Mouse (Mus musculus) midbrain, embryonic 13.5 days (tissue): Measurements from ENCODE around the gene Xylt1. TPM values are rescaled to one million over a fixed set of nuclear protein-coding genes. Genes with fewer than 3 reads are reported as not detected.

Source experiments
- ATAC-seq: fragments of 200-750 bp; cut with Nextera tagmentation; 2 replicates; pipeline ENCODE4 v1.8.0; 2017; ENCODE audit warnings: mild to moderate bottlenecking, moderate TSS enrichment, moderate library complexity
- H3K27ac ChIP-seq: fragments of 300-500 bp; sonication (generic); 2 replicates; pipeline ENCODE4 v1.5.1; 2015; ENCODE audit warnings: inconsistent platforms, mild to moderate bottlenecking, moderate library complexity
- H3K27me3 ChIP-seq: fragments of 300-500 bp; sonication (generic); 2 replicates; pipeline ENCODE4 v1.6.1; 2015; ENCODE audit warnings: mild to moderate bottlenecking, inconsistent platforms
- H3K36me3 ChIP-seq: fragments of 300-500 bp; sonication (generic); 2 replicates; pipeline ENCODE4 v1.6.1; 2015; ENCODE audit warnings: mild to moderate bottlenecking, inconsistent platforms
- H3K4me1 ChIP-seq: fragments of 300-500 bp; sonication (generic); replicated peaks from 2 replicates; pipeline ENCODE4 v1.6.1; 2015; ENCODE audit warnings: inconsistent platforms
- H3K4me2 ChIP-seq: fragments of 300-500 bp; sonication (generic); replicated peaks from 2 replicates; pipeline ENCODE4 v1.6.1; 2015; ENCODE audit warnings: moderate library complexity, mild to moderate bottlenecking, inconsistent platforms
- H3K4me3 ChIP-seq: fragments of 300-500 bp; sonication (generic); replicated peaks from 2 replicates; pipeline ENCODE4 v1.5.1; 2015; ENCODE audit warnings: mild to moderate bottlenecking, inconsistent platforms
- H3K9ac ChIP-seq: fragments of 300-500 bp; sonication (generic); replicated peaks from 2 replicates; pipeline ENCODE4 v1.6.1; 2015; ENCODE audit warnings: mild to moderate bottlenecking, inconsistent platforms
- H3K9me3 ChIP-seq: fragments of 300-500 bp; sonication (generic); 2 replicates; pipeline ENCODE4 v1.6.1; 2016; ENCODE audit warnings: mild to moderate bottlenecking, inconsistent platforms
- WGBS: fragments of 180-500 bp; shearing (Covaris S2); methylation state at CpG from one replicate; pipeline ENCODE4 v1.1.7; 2015; 5-methylcytosine and 5-hydroxymethylcytosine counted together
- polyA plus RNA-seq: library from polyadenylated mRNA; unstranded; fragments of >200 nt; fragmentation: Nextera tagmentation; extraction: Ambion mirVana; gene quantifications from 2 replicates; pipeline ENCODE4 v1.2.1, GENCODE M21; 2015

Xylt1 gene
- polyA plus RNA-seq, 1 experiment from 2014 or later = 1.7 TPM

- Histone ChIP-seq H3K4me2 (no peak overlapping the region), H3K27ac (no peak overlapping the region), H3K36me3 (no peaks in the 10 kb centered on the region), H3K27me3 (no peaks in the 10 kb centered on the region), H3K4me1 (peaks cover 7% of the 10 kb centered on the region; the same call in 1 of the 2 replicates), H3K9me3 (no peaks in the 10 kb centered on the region), H3K9ac (no peak overlapping the region), H3K4me3 (no peak overlapping the region)
- 88% methylated on average over 8 of the region's 8 CpGs for WGBS
- ATAC-seq = no peak
Measured at GRCm38 (mm10) chr7:117508090-117508489, 127.3 kb downstream of the Xylt1 start.

DNA sequence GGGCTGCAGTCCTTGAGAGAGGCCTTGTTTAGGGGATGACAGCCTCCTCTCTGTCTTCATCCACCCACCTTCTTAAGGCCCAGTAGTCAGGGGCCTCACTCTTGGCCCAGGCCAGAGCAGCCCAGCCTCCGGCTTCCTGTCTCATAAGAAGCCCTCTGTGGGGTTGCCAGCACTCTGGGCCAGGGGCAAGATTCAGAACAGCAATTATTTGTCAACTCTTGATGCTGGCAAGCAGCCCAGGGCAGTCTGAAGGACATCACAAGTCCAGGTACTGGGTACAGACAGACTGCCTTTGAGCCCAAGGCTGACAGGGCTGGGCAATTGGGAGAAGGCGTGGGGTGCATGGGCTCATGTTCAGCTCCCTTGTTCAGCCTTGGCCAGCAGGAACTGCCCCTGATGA, 129.3 kb downstream of the Xylt1 start:
- Histone ChIP-seq H3K27me3 (no peaks in the 10 kb centered on the region), H3K36me3 (no peaks in the 10 kb centered on the region), H3K4me3 (no peak overlapping the region), H3K4me2 (no peak overlapping the region), H3K27ac (no peak overlapping the region), H3K9me3 (no peaks in the 10 kb centered on the region), H3K4me1 (peaks cover 7% of the 10 kb centered on the region; the same call in 1 of the 2 replicates), H3K9ac (no peak overlapping the region)
- no peak for ATAC-seq
- WGBS = 85% methylated on average over 2 of the region's 2 CpGs

GRCm38 (mm10) chr7:117512301-117512700, 131.5 kb downstream of the Xylt1 start:
- 86% methylated on average over 2 of the region's 2 CpGs for WGBS
- peaks cover 7% of the 10 kb centered on the region; the same call in 1 of the 2 replicates for H3K4me1 ChIP-seq
- no peak overlapping the region for H3K27ac ChIP-seq

DNA sequence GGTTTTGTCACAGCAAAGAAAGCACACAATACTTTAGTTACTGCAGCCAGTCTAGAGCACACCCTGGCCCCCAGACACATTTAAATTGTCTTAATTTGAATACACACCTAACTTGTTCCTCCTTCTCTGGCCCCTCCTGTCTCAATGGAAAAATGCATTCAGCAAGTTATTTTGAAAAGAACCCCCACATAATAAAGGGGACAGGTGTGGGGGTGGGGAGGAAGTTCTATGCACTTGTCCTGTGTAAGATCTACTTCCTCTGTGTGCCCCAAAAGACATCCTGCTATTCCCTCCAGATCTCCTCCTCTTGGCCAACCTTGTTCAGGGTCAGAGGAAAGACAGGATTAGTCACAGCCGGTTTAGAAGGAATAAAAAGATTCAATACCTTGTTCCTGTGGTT, 135.0 kb downstream of the Xylt1 start:
- ATAC-seq = no peak
- 21% methylated on average over 1 of the region's 1 CpGs for WGBS
- H3K27ac ChIP-seq = no peak overlapping the region
- H3K4me2 ChIP-seq = no peak overlapping the region
- H3K9me3 ChIP-seq = no peaks in the 10 kb centered on the region
- H3K36me3 ChIP-seq = no peaks in the 10 kb centered on the region
- no peak overlapping the region for H3K4me3 ChIP-seq
- H3K4me1 ChIP-seq = no peaks in the 10 kb centered on the region
- H3K9ac ChIP-seq = no peak overlapping the region
- H3K27me3 ChIP-seq = no peaks in the 10 kb centered on the region

More at GRCm38 (mm10) chr7:117512301-117512700, 131.5 kb downstream of the Xylt1 start:
- Histone ChIP-seq H3K9me3 (no peaks in the 10 kb centered on the region), H3K36me3 (no peaks in the 10 kb centered on the region), H3K27me3 (no peaks in the 10 kb centered on the region), H3K4me3 (no peak overlapping the region), H3K4me2 (no peak overlapping the region), H3K9ac (no peak overlapping the region)
- ATAC-seq = no peak

GRCm38 (mm10) chr7:117516896-117517295, 136.1 kb downstream of the Xylt1 start:
- H3K9ac ChIP-seq = no peak overlapping the region
- no peaks in the 10 kb centered on the region for H3K27me3 ChIP-seq
- H3K4me1 ChIP-seq = no peaks in the 10 kb centered on the region
- 80% methylated on average over 4 of the region's 4 CpGs for WGBS
- H3K4me3 ChIP-seq = no peak overlapping the region
- no peak for ATAC-seq
- no peaks in the 10 kb centered on the region for H3K9me3 ChIP-seq
- no peaks in the 10 kb centered on the region for H3K36me3 ChIP-seq
- H3K4me2 ChIP-seq = no peak overlapping the region
- H3K27ac ChIP-seq = no peak overlapping the region

DNA sequence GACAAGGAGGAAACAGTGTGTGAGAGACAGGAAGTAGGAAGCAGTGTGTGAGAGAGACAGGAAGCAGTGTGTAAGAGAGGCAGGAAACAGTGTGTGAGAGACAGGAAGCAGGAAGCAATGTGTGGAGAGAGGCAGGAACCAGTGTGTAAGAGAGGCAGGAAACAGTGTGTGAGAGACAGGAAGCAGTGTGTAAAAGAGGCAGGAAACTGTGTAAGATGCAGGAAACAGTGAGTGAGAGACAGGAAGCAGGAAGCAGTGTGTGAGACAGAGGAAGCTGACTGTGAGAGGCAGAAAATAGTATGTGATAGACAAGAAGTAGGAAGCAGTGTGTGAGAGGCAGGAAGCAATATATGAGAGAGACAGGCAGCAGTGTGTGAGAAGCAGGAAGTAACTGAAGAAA, 140.6 kb downstream of the Xylt1 start:
- no peak overlapping the region for H3K9ac ChIP-seq
- no peaks in the 10 kb centered on the region for H3K9me3 ChIP-seq
- peaks cover 7% of the 10 kb centered on the region; the same call in 1 of the 2 replicates for H3K4me1 ChIP-seq
- H3K27ac ChIP-seq = no peak overlapping the region
- no peak overlapping the region for H3K4me3 ChIP-seq
- no peaks in the 10 kb centered on the region for H3K27me3 ChIP-seq
- H3K4me2 ChIP-seq = no peak overlapping the region
- H3K36me3 ChIP-seq = no peaks in the 10 kb centered on the region
- ATAC-seq = no peak

- no peaks in the 10 kb centered on the region for H3K36me3 ChIP-seq
- no peak overlapping the region for H3K9ac ChIP-seq
- no peaks in the 10 kb centered on the region for H3K27me3 ChIP-seq
- H3K4me2 ChIP-seq = no peak overlapping the region
- H3K4me1 ChIP-seq = peaks cover 7% of the 10 kb centered on the region; the same call in 1 of the 2 replicates
- H3K27ac ChIP-seq = no peak overlapping the region
- no peak for ATAC-seq
- H3K9me3 ChIP-seq = no peaks in the 10 kb centered on the region
- 20% methylated on average over 4 of the region's 4 CpGs for WGBS
- H3K4me3 ChIP-seq = no peak overlapping the region
Measured at GRCm38 (mm10) chr7:117522092-117522635, 141.4 kb downstream of the Xylt1 start.

DNA sequence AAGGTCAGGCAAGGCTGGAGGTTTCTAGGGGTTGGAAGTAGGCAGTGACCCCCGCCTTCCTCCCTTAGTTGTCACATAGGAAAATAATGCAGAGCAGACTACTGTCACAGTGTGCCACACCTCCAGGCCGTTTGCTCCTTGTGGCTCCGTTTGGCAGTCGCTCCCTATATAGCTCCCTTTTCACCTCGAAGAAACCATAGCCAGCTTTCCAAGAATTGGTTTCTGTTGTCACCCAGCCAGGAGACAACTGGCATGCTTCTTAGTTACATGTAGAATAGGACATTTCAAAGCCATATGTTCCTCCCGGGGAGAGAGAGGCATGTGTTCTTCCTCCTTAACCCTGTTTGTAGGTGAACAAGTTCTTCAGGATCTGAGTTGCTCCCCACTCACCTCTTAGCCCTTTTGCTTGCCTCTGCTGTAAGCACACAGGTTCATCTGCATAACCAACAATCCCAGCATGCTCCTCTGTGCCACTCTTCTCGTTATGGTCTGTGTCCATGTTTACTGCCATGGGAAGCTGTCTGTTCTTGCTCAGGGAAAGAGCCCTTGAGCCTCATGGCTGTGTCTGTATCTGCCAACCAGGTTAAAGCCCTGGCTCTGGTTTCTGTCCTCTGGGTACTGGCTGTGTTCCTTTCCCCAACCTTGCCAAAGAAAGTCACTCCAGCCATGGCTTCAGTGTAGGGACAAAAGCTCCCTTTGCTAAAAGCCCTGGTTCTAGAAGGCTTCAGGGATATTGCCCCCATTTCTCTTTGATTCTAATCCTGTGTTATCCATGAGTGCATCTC, 143.8 kb downstream of the Xylt1 start:
- Histone ChIP-seq H3K9me3 (no peaks in the 10 kb centered on the region), H3K4me2 (no peak overlapping the region), H3K9ac (no peak overlapping the region), H3K4me1 (peaks cover 7% of the 10 kb centered on the region; the same call in 1 of the 2 replicates), H3K36me3 (no peaks in the 10 kb centered on the region), H3K4me3 (no peak overlapping the region), H3K27me3 (no peaks in the 10 kb centered on the region), H3K27ac (no peak overlapping the region)
- WGBS = 84% methylated on average over 7 of the region's 7 CpGs
- ATAC-seq = no peak

- no peak overlapping the region for H3K4me2 ChIP-seq
- no peaks in the 10 kb centered on the region for H3K36me3 ChIP-seq
- H3K9ac ChIP-seq = no peak overlapping the region
- no peaks in the 10 kb centered on the region for H3K9me3 ChIP-seq
- no peak overlapping the region for H3K4me3 ChIP-seq
- WGBS = 92% methylated on average over 5 of the region's 5 CpGs
- H3K27me3 ChIP-seq = no peaks in the 10 kb centered on the region
- peaks cover 7% of the 10 kb centered on the region; the same call in 1 of the 2 replicates for H3K4me1 ChIP-seq
- no peak for ATAC-seq
- no peak overlapping the region for H3K27ac ChIP-seq
Measured at GRCm38 (mm10) chr7:117525678-117526077, 144.9 kb downstream of the Xylt1 start.

DNA sequence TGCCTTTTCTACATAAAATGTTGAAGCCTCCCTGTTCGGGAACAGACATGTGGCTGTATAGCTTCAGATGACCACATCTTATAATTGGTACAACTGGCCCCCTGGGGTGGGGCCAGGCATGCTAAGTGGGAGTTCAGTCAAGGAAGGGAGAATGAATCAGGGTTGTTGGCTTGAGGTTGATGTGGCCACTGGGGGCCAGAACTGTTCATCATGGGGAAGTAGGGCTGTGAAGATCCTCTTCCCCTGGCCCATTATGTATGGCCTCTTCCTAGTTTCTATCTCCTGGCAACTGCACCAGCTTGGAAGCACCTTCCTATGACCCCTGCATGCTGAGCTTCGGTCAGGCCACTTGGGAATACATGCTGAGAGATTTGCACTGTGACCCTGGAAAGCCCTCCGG, 145.8 kb downstream of the Xylt1 start:
- no peak for ATAC-seq
- no peak overlapping the region for H3K9ac ChIP-seq
- H3K4me2 ChIP-seq = no peak overlapping the region
- peaks cover 7% of the 10 kb centered on the region; the same call in 1 of the 2 replicates for H3K4me1 ChIP-seq
- H3K27ac ChIP-seq = no peak overlapping the region
- H3K4me3 ChIP-seq = no peak overlapping the region
- H3K9me3 ChIP-seq = no peaks in the 10 kb centered on the region
- H3K36me3 ChIP-seq = no peaks in the 10 kb centered on the region
- WGBS = 84% methylated on average over 3 of the region's 3 CpGs
- H3K27me3 ChIP-seq = no peaks in the 10 kb centered on the region

DNA sequence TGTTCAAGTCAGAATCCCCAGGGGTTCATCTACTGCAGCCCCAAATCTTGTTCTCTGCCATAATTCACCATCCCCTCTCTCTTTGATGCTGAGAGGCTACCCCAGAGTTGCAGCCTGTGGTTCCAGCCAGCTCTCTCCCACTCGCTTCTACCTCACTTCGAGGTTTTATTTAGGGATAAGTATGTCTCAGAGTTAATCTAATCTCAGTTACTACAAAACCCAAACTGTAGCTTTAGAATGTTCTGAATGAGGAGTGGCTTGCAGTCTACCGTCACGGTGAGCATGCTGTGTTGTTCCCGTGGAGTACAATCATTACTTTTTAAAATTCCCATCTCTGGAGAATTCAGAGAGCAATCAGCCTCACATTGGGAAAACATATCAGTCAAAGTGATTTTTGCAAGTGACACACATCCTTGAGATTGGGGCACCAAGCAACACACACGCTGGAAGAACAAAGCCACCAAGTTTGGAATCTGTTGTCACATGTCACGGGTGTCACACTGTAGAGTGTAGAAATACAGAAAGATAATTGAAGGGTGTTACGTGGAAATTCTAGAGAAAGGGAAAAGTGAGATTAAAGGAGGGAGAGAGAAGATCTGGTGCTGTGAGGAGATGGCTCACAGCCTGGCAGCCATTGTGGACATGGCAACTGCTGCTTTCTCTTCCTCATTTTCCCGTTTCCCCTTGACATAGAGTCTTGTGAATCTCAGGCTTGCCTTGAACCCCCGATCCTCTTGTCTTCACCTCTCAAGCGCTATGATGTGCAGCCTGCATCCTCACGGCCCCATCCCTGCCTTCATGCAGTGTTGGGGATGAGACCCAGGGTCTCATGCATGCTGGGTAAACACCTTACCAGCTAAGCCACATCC, 149.2 kb downstream of the Xylt1 start:
- H3K4me1 ChIP-seq = no peaks in the 10 kb centered on the region
- no peak overlapping the region for H3K9ac ChIP-seq
- no peak overlapping the region for H3K4me2 ChIP-seq
- no peak overlapping the region for H3K27ac ChIP-seq
- H3K27me3 ChIP-seq = no peaks in the 10 kb centered on the region
- H3K9me3 ChIP-seq = no peaks in the 10 kb centered on the region
- H3K4me3 ChIP-seq = no peak overlapping the region
- 79% methylated on average over 12 of the region's 12 CpGs for WGBS
- H3K36me3 ChIP-seq = no peaks in the 10 kb centered on the region
- ATAC-seq = no peak

GRCm38 (mm10) chr7:117532651-117533050, 151.9 kb downstream of the Xylt1 start:
- Histone ChIP-seq H3K9me3 (no peaks in the 10 kb centered on the region), H3K4me2 (no peak overlapping the region), H3K4me1 (no peaks in the 10 kb centered on the region), H3K27me3 (no peaks in the 10 kb centered on the region), H3K27ac (no peak overlapping the region), H3K4me3 (no peak overlapping the region), H3K9ac (no peak overlapping the region), H3K36me3 (no peaks in the 10 kb centered on the region)
- 64% methylated on average over 3 of the region's 3 CpGs for WGBS
- no peak for ATAC-seq
